Mouse (Mus musculus) stomach, postnatal 0 days (tissue): ENCODE measurements around the gene Mdm1.
"Not testable (repeated sequence)": the region's sequence is repeated elsewhere in the genome, so short reads cannot be mapped to it uniquely, and the experiment has no call there.

Experiments used
- CTCF ChIP-seq: IDR thresholded peaks from 2 replicates; pipeline ENCODE4 v1.5.1; 2016; ENCODE audit warnings: antibody characterized with exemption, low read depth, mild to moderate bottlenecking, moderate library complexity
- EP300 ChIP-seq: optimal IDR thresholded peaks from 2 replicates; pipeline ENCODE3; 2016; ENCODE audit warnings: antibody characterized with exemption

- not testable (repeated sequence) for TF ChIP-seq CTCF, EP300
Measured at GRCm38 (mm10) chr10:118175542-118175941, 33.9 kb downstream of the Mdm1 start.
